Mouse (Mus musculus) gastrocnemius, postnatal 14 days (tissue): Measurements from ENCODE around the gene Dnajb7. TPM values are rescaled to one million over a fixed set of nuclear protein-coding genes. Genes with fewer than 3 reads are reported as not detected.
"Not testable (repeated sequence)": the region's sequence is repeated elsewhere in the genome, so short reads cannot be mapped to it uniquely, and the experiment has no call there.

Experiments used
- DNase-seq: peaks from one replicate; pipeline ENCODE4 v3.0.0; 2021; ENCODE audit warnings: mixed read lengths
- intact Hi-C: fragments of 180-260 bp; cut with DNase I; formaldehyde crosslinking; loops from one replicate; pipeline ENCODE4 v1.15.1; 2025; ENCODE audit warnings: low total_unique reads
- long read RNA-seq, 2 experiments: library from polyadenylated mRNA; stranded (forward); transcript quantifications; one replicate each; pipeline ENCODE4 v2.0.0; 2021
- total RNA-seq, 2 experiments: library from RNA; stranded (reverse); gene quantifications; 2 replicates each; pipeline ENCODE4 v1.2.3; 2021

Dnajb7 gene
- total RNA-seq: not detected
- long read RNA-seq, experiment 1: 0 reads
- long read RNA-seq, experiment 2: 0 reads

- intact Hi-C loops: no loop called here
- no peak for DNase-seq
These were observed at the start of gene Dnajb7 for GRCm38 (mm10) chr15:81408199-81408598. Gene Dnajb7 (minus strand): TSS chr15:81408299.

DNA sequence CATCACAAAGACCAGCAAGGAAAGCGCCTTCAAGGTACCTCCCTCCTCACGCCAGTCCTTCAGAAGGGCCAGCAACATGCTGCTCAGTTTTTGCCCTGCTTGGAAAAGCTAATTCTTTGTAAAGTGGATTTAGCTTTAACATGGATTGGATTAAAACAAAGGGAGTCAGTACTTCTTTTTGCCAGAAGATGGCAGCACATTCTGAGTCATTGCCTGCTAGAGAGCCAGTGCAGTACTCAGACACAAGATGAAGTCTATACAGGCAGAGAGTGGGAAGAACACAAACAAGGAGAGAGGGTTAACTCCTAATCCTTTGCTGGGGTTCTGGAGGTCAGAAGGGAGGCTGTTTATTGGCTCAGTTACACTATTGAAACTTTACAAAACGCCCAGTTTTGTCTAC lies 40.4 kb upstream of the Dnajb7 start:
- peak; percentile 6 for DNase-seq
- intact Hi-C loops: loop anchor here (10.0 kb wide), 1 partner anchor 156 kb away; no protein-coding TSS in a partner anchor

DNA sequence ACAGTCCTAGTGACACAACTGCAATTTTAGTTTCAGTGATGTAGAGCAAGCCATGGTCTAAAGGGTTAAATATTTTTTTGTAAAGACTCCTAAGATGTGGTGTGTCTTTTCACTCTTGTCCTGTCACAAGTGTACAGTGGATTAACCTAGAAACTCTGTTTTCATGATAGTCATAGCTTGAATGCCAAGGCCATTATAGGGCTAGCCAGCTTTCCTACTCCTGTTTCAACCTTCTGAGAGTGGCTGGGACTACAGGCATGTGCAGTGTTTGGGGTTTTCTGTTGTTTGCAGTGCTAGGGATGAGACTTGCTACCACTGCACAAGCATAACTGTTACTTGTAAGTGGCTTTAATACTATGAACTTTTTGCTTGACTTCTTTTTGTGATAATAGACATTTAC lies 31.1 kb upstream of the Dnajb7 start:
- intact Hi-C loops: no loop called here
- DNase-seq: no peak

DNA sequence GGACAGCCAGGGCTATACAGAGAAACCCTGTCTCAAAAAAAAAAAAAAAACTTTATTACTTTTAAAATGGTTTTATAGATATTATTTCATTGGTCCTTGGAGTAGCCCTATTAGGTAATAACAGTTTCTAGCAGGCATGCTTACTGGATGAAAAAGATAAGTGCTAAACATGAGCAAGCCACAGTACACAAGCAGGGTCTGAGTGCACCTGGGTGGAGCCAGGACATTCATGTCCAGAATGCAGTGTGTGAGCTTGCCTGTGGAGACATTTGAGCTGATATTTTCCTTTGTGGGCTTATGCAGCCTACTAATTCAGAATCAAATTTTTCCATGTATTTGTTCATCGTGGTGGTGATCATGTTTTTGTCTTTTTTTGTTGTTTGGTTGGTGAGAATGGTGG lies 30.2 kb upstream of the Dnajb7 start:
- intact Hi-C loops: no loop called here
- DNase-seq: no peak

DNA sequence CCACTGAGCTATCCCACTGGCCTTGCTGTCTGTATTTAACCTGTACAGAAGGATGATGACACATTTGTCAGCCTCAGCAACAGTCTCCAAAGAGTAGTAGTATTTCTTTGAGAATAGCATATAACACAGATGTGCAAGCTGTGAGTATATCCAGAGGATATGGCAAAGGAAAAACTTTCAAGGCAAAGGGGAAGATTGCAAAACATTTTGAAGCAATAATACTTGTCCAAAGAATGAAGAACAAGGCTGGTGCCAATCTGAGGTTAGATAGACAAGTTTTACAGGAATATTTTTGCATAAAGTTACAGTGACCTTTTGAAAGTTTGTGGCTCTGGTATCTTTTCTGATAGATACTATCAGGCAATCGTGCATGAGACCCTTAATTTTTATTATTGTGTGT lies 23.1 kb upstream of the Dnajb7 start:
- intact Hi-C loops: no loop called here
- DNase-seq: no peak

GRCm38 (mm10) chr15:81427947-81428346 lies 19.8 kb upstream of the Dnajb7 start:
- DNase-seq: no peak
- intact Hi-C loops: no loop called here

DNA sequence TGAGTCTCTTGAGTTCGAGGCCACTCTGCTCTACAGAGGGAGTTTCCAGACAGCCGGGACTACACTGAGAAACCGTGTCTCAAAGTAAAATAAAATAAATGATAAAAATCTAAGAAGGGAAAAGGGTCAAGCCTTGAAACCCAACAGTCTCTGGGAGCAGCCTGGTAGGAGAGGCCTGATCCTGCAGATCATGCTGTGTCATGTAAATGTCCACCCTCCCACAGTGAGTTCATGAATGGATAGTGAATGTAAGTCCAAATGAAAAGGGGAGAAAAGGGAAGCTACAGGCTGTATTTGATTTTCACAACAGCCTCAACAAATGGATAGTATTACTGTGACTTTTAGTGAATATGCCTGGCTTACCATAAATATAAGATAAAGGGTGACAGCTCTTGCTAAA lies 17.2 kb upstream of the Dnajb7 start:
- intact Hi-C loops: no loop called here
- DNase-seq: no peak

- intact Hi-C loops: no loop called here
- no peak for DNase-seq
These were observed 14.1 kb upstream of the Dnajb7 start for GRCm38 (mm10) chr15:81422156-81422681.

DNA sequence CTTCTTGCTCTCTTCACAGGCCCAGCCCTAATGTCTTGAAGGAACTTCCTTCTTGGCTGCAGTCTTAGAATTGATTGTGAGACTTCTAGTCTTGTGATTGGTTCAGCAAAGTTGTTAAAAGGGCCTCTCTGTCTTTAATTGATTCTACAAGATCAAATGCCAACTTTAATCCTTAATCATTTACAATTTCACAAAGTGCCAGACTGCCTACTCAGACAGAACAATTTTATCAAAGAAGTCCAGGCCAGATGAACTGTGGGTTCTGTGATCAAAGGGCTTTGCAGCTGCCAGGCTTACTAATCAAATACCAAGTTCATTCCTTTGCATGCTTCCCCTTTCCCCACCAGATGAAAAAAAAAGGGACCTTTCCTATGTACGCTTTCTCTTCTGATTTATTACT lies 13.4 kb upstream of the Dnajb7 start:
- intact Hi-C loops: no loop called here
- DNase-seq: no peak

- DNase-seq: no peak
- intact Hi-C loops: no loop called here
These were observed 10.0 kb upstream of the Dnajb7 start for GRCm38 (mm10) chr15:81418065-81418464.

DNA sequence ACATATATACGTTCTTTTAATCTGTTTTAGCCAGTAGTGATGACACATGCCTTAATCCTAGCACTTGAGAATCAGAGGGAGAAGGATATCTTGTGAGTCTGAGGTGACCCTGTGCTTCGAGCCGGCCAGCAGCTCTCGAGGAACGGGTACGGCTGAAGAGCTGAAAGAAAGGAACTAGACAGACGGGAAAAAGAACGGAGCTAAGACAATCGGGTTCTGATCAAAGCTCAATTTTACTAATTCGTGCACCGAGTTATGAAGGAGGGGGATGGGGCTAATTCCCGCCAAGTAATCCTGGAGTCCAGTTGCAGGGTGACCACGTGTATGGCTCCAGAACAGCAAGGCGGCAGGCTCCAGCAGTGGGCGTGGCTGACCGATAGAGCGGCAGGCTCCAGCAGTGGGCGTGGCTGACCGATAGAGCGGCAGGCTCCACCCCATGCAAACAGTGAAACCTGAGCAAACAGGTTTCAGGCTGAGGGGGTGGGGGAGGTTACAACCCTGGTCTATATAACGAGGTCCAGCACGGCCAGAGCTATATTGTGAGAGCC lies 8.7 kb upstream of the Dnajb7 start:
- DNase-seq: peak; percentile 62
- intact Hi-C loops: not testable (repeated sequence)

DNA sequence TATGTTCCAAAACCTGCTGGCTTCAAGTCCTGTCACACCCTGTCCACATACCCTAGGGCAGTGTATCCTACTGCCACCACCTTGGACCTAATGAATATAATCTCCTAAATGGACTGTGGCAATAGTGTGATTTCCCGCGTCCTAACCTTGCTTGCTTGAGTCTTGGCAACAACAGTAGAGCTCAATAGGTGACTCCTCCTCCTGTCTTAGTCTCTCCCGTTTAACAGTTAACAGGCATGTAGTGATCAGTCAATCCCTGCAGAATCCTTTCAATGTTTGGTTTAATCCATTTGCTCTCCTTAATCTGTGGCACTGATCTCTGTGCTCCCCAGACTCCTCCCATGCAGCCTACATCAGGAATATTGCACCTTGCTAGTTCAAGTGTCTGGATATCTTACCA lies 3.1 kb downstream of the Dnajb7 start:
- no peak for DNase-seq
- intact Hi-C loops: no loop called here

DNA sequence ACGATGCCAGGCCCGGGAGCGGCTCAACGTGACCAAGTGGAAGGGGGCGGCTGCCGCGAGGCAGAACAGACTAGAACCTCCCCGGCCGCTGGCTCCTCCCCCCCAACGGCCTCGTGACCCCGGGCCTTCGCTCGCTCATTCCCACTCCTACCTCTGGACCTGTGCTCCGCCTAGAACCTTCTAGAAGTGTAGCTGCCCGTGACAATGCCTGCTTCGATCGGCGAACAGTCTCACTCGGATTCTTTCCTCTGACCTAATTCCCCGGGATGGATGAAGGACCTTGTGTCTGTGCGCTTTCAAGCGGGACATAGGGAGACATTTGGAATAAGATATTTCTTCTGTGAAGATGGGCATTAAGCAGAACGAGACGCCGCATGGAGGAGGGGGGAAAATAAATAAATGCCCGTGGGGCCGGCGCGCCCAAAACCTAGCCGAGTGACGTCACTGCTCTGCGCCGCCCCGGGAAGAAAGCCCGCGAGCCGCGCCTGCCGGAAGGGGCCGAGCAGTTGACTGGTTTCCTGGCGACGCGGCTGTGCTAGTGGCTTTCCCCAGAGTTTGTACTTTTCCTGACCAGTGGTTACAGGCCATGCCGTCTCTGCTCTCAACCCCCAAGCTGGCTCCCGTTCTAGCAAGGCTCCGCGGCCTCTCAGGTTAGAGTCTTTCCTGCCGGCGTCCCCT lies 8.3 kb downstream of the Dnajb7 start, which contains the start of the genes St13 and Xpnpep3:
Gene St13, minus strand, starts transcription at position 440 of the 678 bp plus-strand sequence.
Gene Xpnpep3, plus strand, starts transcription at position 501 of the 678 bp plus-strand sequence.
- intact Hi-C loops: no loop called here
- peak; percentile 98 for DNase-seq

DNA sequence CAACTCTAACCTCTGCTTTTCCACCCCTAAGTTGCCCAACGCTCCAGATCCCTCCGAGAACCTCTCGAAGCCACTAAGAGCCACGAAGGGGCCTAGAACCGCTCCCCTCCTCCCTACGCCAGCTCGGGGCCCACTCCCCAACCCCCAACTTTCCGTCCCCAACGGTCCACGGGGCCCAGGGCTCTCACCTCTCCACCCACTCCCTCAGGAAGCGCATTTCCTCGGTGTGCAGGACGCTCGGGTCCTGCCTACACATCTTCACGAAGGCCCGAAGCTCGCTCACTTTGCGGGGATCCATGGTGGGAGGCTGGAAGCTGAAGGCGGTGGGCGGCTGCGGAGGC lies 8.8 kb downstream of the Dnajb7 start:
- DNase-seq: no peak
- intact Hi-C loops: no loop called here

DNA sequence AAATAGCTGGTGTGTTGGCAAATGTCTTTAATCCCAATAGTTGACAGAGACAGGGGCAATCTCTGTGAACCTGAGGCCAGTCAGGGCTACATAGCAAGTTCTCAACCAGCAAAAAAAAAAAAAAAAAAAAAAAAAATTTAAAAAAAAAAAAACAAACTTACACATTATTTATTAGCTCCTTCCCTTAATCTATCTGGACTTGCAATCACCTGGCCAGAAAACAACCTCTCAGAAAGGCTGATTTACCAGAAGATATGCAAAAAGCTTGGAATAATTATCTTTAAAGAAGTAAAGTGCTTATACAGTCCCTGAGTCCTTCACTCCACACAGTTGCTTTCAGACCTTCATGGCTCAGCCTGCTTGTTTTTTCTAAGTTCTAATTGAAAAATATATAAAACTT lies 9.9 kb downstream of the Dnajb7 start:
- no peak for DNase-seq
- intact Hi-C loops: no loop called here

GRCm38 (mm10) chr15:81394211-81394915 lies 13.7 kb downstream of the Dnajb7 start:
- DNase-seq: no peak
- intact Hi-C loops: no loop called here

GRCm38 (mm10) chr15:81392997-81393396 lies 15.1 kb downstream of the Dnajb7 start:
- DNase-seq: no peak

DNA sequence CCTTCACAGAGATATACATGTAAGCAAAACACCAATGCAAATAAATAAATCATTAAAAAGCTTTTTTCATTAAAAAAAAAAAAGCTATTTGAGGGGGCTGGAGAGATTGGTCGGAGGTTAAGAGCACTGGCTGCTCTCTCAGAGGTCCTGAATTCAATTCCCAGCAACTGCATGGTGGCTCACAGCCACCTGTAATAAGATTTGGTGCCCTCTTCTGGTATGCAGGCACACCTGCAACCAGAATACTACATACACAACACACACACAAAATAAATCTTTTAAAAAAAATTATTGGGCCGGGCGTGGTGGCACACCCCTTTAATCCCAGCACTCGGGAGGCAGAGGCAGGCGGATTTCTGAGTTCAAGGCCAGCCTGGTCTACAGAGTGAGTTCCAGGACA lies 21.8 kb downstream of the Dnajb7 start:
- DNase-seq: no peak
- intact Hi-C loops: no loop called here

More at GRCm38 (mm10) chr15:81392997-81393396, 15.1 kb downstream of the Dnajb7 start:
- intact Hi-C loops: no loop called here

DNA sequence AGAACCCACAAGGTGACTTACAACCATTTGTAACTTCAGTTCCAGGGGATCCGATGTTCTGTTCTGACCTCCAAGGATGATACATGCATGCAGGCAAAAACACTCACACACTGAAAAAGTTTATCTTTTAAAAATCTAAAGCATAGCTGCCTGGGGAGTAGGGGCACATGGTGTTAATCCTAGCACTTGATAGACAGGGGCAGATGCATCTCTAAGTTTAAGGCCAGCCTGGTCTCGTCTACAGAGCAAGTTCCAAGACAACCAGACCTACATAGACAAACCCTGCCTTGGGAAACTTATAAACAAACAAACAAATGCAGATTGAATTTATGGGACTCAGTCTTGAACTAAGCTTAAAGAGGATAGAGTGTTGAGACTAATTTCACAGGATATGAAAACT lies 29.3 kb downstream of the Dnajb7 start:
- intact Hi-C loops: no loop called here
- no peak for DNase-seq

GRCm38 (mm10) chr15:81374621-81375020 lies 33.5 kb downstream of the Dnajb7 start:
- intact Hi-C loops: no loop called here

DNA sequence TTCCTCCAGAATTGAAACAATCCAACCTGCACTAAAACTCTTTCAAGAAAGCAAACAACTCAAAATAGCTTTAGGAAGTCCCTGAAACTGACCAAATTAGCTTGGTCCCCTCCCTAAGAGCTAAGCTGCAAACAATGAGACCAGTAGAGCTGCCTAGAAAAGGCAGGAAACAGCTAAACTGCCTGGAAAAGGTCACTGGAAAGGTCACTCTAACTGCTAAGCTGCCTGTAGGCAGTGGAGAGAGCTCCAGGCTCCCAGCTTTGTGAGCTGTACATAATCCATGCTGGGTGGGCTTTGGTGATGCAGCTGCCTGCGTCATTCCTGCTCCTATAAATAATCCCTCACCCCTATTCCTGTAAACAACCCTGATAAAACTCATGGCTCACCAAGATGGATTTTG lies 37.7 kb downstream of the Dnajb7 start:
- intact Hi-C loops: no loop called here
- DNase-seq: no peak

More at GRCm38 (mm10) chr15:81374621-81375020, 33.5 kb downstream of the Dnajb7 start:
- DNase-seq: no peak
